Mouse (Mus musculus) lung, postnatal 4 days (tissue): ENCODE measurements around the gene Cgnl1.

Experiments used
- DNase-seq, 2 experiments: peaks; one replicate each; pipeline ENCODE4 v3.0.0; 2021

The Cgnl1 gene

GRCm38 (mm10) chr9:71617363-71617762, 154.0 kb downstream of the Cgnl1 start:
- DNase-seq, result peak in 1 of 2 experiments; percentile 54

- peak; percentile 70 to 85 for DNase-seq
These were observed 155.2 kb downstream of the Cgnl1 start for GRCm38 (mm10) chr9:71616185-71616584.

GRCm38 (mm10) chr9:71614643-71615042, 156.8 kb downstream of the Cgnl1 start:
- DNase-seq, result peak in 1 of 2 experiments; percentile 69

- DNase-seq, result peak in 1 of 2 experiments; percentile 39
These were observed 158.4 kb downstream of the Cgnl1 start for GRCm38 (mm10) chr9:71612981-71613380.

- DNase-seq, result no peak
These were observed 159.5 kb downstream of the Cgnl1 start for GRCm38 (mm10) chr9:71611876-71612275.

- peak; percentile 36 to 55 for DNase-seq
These were observed 162.4 kb downstream of the Cgnl1 start for GRCm38 (mm10) chr9:71609010-71609409.

- DNase-seq, result peak; percentile 53 to 82
These were observed 164.9 kb downstream of the Cgnl1 start for GRCm38 (mm10) chr9:71606296-71607057.

GRCm38 (mm10) chr9:71604914-71605635, 166.3 kb downstream of the Cgnl1 start:
- peak in 1 of 2 experiments; percentile 47 for DNase-seq

- peak in 1 of 2 experiments; percentile 34 for DNase-seq
These were observed 171.5 kb downstream of the Cgnl1 start for GRCm38 (mm10) chr9:71599861-71600260.

GRCm38 (mm10) chr9:71596888-71597287, 174.5 kb downstream of the Cgnl1 start:
- DNase-seq, result no peak

- no peak for DNase-seq
These were observed 178.7 kb downstream of the Cgnl1 start for GRCm38 (mm10) chr9:71592577-71593285.

GRCm38 (mm10) chr9:71591938-71592548, 179.4 kb downstream of the Cgnl1 start, which contains the start of gene Myzap:
Gene Myzap, minus strand, starts transcription at chr9:71592360.
- peak; percentile 93 to 94 for DNase-seq

GRCm38 (mm10) chr9:71591106-71591505, 180.3 kb downstream of the Cgnl1 start:
- no peak for DNase-seq

- DNase-seq, result no peak
These were observed 181.6 kb downstream of the Cgnl1 start for GRCm38 (mm10) chr9:71589771-71590170.

GRCm38 (mm10) chr9:71588930-71589592, 182.3 kb downstream of the Cgnl1 start:
- DNase-seq, result no peak

GRCm38 (mm10) chr9:71586408-71586807, 185.0 kb downstream of the Cgnl1 start:
- DNase-seq, result peak; percentile 58 to 70

- no peak for DNase-seq
These were observed 188.6 kb downstream of the Cgnl1 start for GRCm38 (mm10) chr9:71582771-71583170.

- peak in 1 of 2 experiments; percentile 31 for DNase-seq
These were observed 192.4 kb downstream of the Cgnl1 start for GRCm38 (mm10) chr9:71578896-71579564.
